Mouse (Mus musculus) induced T-regulatory cell, adult 2 months (primary cell): ENCODE measurements around the gene Tagln2.
A peak's percentile ranks its signal among the peaks of the same experiment; 100 is the strongest.

ENCODE experiments used
- DNase-seq: peaks from one replicate; pipeline ENCODE4 v3.0.0-alpha.2; 2012; ENCODE audit warnings: low read depth

Tagln2 gene

DNA sequence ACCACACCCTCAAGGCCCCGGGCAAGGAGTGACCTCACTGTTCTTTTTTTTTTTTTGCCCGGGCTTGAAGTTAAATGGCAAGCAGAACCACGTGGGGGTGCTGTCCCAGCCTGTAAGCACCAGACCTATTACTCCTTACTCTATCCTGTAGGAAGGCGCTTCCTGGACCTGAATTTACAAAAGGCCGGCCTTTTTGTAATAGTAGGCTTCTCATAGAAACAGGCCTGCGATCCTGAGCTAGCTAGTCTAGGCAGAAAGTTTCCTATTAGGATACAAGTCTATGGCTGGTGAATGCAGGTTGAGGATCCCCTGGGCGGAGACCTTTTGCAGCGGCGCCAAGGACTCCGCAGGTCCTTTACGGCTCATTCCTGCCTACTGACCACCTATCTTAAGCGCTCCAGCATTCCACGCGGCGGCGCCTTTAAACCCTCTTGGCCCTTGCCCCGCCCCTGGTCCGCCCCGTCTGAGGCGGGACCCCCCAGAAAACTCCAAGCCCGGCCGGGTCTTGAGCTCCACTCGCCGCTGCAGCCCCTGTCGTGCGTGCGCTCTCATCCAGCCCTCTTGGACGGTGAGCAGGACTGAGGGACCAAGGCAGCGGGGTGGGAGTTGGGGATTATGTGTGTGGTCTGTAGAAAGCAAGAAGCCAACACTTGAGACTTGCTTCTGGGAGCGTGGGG lies at the start of gene Tagln2:
Tagln2 (plus strand) TSS at position 283 of the 677 bp plus-strand sequence.
- DNase-seq = peak; percentile 79

DNA sequence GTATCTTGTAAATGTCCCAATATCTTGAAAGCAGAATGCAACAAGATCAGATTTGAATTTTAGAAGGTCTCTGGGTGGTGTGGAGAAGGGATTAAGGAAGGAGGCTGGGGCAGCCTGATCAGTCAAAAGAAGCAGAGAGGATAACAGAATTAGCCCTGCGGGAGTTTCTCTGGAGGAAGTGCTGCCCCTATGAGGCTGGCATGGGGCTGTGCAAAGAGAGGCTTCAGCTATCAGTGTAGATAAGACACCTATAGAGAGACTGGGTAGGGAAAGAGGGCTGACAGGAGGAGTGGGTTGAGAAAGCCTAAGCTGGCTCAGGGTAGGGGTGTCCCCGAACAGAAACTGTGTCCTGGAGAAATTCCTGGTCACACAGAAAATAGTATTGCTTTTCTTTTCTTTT lies 49.6 kb upstream of the Tagln2 start:
- DNase-seq = no peak

DNA sequence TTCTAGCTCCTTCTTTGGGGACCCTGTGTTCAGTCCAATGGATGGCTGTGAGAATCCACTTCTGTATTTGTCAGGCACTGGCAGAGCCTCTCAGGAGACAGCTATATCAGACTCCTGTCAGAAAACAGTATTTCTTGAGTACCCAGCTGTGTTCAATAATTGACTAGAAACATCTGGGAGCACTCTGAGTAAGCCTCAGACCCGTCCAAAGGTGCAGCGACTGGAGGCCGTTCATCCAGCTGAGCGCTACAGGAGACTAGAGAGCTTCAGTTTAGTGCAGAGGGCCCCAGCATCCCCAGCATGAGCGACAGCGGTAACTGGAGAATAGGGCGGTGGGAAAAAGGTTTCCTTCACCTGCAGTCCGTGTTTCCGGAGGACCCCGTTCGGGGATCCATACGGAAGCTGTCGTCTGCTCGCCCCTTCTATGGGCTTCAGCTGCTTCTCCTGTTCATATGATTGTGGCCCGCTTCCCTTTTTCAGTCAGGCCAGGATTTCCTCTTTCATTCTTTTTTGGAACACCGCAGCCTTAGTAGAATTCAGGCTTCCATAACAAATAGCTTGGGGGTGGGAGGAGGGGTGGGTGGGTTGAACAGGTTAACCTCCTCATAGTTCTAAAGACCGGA lies 48.9 kb upstream of the Tagln2 start:
- DNase-seq = no peak

DNA sequence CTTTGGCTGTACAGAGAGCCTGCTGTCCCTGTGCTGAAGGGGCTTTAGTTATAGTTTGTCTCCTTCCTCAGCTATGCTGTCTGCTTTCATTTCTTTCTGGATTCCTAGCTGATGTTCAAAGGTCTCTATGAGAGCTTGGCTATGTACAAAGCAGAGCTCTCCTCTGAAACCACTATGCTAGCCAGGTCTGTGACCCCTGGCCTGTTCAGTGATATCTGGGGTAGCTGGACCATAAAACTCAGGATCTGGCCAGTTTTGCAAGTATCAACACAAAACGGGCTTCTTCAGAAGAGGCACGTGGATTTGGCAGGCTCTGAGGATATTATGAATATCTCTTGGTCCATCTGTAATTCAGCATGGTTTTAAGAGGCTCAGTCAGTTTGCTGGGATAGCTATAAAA lies 46.9 kb upstream of the Tagln2 start:
- DNase-seq = no peak

DNA sequence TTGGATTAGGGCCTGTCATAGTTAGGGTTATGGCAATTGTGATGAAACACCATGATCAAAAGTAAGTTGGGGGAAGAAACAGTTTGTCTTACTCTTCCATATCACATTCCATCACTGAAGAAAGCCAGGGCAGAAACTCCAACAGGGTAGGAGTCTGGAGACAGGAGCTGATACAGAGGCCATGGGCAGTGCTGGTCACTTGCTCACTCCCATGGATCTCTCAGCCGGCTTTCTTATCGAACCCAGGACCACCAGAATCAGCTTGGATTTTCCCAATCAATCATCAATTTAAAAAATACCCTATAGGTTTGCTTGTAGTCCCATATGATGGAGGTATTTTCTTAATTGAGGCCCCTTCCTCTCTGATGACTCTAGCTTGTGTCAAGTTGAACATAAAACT lies 46.0 kb upstream of the Tagln2 start:
- no peak for DNase-seq

DNA sequence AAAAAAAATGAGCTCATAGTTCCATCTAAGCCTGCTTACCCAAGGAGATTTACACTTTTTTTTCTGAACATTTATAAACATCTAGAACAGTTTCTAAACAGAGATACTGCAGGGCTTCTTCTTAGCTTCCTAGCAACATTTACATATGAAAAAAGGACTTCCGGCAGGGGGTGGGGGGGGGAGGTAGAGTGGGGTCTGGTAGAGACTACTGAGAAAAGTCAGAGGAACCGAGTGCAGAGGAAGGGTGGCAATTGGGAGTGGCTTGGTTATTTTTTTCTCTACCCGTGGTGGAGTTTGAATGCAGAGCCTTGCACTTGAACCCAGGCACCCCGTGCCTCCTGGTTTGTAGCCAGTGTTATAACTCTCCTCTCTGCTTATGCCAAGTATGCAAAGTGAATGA lies 44.4 kb upstream of the Tagln2 start:
- DNase-seq = peak; percentile 49

DNA sequence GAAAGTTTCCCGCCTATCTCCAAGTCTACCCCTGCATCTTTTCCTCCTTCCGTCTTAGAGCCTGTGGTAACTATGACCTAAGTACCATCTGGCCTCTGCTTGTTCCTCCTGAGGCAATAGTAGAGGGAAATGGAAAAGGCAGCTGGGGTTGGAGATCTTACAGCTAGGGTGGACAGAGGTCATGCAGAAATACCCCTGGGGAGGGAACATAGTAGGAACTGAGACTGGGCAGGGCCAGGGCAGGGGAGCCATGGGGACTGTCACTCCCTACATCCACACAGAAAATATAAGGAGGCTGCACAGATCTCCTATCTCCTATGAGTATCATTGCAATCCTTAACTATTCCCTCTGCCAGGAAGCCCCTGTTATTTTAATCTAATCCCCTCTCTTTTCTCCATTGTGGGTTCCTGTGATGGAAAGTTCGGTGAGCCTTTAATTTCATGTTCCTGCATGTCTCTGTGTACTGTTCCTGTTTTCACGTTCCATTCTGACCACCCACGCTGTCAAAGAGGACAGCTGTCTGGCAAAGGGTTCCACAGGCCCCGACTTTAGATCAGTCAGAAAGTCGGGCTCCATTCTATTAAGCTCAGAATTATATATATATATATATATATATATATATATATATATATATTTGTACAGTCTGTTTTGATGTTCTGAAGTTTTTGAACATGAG lies 43.7 kb upstream of the Tagln2 start:
- no peak for DNase-seq

DNA sequence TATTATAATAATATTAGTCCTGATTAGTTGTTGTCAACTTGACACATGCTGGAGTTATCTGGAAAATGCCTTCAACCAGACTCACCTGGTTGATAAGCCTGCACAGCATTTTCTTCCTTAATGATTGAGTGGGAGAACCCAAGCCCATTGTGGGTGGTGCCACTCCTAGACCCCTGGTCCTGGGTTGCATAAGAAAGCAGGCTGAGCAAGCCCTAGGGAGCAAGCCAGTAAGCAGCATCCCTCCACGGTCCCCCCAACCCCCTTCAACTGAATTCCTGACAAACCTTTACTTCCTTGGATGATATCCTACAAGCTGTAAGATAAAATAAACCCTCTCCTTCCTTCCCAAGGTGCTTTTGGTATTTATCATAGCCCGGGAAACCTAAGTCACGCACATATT lies 42.7 kb upstream of the Tagln2 start:
- no peak for DNase-seq

DNA sequence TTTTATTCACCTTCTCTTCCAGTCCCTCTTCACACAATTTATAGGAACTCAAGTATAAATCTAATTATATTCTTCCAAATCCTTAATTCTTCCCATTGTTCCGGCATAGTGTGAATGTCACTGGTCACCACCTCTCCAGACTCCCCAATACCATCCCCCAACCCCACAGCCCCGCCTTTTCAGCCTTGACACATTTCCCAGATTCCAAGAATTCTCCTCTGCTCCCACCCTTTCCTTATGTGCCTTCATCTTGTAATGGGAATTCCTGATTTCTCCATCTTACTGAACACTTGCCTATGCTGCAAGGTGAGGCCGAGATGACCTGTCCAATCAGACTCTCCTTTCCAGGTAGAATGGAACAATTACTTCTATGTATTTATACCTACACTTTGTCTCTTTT lies 41.8 kb upstream of the Tagln2 start:
- no peak for DNase-seq

DNA sequence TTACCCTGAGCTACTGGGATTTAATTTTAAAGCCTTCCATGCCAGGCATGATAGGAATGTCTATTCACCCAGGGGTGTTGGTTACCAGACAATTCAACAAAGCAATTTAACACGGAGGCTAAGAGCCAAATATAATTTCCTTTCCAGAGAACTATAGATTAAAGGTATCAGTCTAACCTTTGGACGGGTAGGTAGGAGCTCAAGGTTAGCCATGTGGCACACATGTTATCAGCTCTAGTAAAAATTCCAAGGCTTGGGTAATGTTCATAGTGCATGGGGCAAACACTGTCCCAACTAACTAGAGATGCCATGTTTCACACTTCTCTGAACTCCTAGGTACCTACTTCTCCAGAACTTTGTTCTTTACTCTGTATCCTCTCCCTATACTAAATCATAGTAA lies 38.2 kb upstream of the Tagln2 start:
- DNase-seq = no peak

DNA sequence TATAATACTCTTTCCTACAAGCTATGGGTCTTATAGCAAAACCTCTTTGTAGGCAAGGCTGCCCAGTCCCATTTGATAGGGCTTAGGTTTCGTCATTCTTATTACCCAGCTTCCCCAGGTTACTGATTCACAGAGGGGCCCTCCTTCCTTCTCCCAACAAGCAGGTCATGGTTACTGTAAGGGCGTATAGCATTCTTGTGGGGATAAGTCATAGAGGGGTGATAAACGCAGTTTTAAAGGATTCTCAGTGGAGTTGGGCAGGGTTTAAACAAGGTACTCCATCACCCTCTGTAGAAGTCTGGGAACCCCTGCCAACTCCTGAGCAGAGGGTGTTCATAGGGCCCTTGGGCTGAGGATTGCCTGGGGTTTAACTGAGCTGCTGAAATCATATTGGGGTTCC lies 37.3 kb upstream of the Tagln2 start:
- no peak for DNase-seq

DNA sequence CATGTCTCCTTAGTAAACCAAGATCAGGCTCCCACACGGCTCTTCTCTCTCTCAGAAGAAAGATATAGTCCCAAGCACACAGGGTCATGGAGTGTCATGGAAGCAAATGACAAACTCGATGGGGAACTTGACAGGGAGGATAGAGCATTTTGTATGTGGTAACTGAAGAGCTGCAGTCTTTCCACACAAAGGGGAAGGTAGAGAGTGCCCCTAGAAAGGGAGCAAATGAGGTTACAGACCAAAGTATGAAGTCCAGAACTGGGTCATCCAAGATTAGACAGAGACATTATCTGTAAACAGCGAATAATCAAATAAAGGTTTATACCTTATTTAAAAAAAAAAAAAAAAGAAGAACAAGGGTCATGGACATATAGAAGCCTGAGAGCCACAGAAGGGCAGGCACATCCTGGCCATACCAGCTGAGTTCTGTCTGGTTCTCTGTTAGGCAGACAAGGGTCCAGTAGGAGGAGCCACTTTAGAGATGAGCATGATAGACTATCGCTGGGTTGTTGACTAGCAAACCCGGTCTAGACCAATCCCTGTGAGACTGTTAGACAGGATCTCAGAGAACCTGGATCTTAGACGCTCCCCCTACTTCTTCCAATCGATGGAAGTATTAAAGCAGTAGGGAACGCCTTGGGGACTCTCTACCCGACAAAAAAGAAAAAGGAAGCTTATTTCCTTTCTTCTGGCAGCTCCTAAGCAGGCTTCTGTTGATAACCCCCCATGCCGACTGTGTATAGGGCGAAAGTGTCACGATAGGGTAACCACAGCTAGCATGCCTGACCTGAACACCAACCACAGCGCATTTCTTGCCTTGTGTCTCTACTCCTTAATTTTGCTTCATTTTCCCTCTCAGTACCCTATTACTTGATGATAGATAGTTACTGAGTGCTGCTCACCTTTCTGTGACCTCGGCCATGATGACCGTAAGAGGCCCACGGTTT lies 36.2 kb upstream of the Tagln2 start:
- no peak for DNase-seq

DNA sequence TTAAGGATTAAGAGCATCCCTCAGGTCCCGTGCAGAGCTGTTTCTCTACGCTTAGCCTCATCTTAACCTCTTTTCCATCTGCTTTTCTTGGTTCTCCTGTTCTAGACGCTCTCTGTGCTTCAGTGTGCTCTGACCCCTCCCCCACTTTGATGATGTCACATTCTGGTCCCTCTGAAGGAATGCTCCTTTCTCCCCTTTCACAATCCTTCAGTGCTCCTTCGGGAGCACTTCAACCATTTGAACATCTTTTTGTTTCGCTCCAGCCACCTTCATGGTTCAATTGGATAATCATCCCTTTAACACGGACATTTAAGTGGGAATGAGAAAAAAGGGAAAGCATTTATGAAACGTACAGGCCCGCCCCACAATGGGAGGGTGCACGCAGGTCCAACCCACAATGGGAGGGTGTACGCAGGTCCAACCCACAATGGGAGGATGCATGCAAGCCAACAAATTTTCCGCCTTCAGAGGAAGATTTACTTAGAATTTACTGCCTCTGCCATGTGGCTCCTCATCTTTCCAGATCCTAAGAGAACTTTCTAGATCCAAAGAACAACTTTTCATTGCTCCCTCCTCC lies 31.5 kb upstream of the Tagln2 start:
- DNase-seq = no peak

DNA sequence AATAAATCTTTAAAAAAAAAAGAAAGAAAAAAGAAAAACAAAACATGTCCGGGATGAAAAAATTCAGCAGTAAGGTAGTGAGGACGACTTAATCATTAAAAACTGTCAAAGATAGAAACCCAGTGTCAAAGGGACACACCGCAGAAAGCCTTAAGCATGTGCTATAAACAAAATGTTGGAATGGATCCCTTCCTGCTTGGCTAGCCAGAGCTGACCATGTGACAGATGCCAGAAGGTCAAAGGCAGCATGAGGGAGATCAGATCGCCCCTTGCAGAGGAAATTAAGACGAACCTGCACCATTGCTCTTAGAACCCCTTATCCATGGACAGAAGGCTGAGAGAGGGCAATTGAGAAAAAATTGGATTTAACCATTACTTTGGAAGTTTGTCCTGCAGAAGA lies 30.5 kb upstream of the Tagln2 start:
- no peak for DNase-seq

DNA sequence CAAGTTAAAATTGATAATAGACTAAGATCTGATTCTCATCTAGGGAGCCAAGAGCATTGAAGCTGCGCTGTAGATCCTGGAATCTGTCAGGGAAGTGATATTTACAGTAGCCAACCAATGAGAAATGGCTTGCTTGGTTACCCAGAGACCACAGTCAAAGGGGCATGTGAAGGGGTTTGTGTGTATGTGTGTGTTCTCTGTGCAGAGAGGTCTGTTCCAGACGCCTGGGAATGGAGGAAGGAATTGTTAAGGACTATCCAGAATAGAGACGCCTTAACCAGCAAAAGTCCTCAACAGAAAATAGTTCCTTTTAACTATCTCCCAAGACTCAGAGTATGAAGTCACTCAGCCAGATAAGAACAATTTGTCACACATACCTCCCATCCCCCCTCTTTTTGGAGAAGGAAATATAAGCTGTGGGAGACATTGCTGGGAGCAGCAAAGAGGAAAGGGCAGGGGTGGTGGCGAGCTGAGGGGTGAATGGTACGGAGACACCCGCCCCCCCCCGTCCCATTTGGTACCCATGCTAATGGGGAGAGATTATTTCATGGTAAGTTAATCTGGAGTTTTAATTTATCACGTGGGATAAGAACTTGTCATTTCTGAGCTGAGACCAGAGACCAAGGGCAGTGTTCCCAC lies 29.9 kb upstream of the Tagln2 start:
- no peak for DNase-seq

DNA sequence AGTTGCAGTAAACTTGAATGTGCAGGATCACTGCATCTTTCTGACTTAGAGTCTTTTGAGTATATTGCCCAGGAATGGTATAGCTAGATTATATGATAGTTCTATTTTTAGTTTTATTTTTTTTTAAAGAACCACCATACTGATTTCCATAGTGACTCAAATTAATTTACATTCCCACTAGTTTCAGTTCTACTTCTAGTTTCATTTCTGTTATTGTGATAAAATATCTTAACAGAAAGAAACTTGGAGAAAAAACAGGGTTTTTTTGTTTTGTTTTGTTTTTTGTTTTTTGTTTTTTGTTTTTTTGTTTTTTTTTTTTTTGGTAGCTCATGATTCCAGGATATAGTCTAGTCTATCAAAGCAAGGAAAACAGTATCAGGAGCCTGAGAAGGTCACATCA lies 26.9 kb upstream of the Tagln2 start:
- no peak for DNase-seq

DNA sequence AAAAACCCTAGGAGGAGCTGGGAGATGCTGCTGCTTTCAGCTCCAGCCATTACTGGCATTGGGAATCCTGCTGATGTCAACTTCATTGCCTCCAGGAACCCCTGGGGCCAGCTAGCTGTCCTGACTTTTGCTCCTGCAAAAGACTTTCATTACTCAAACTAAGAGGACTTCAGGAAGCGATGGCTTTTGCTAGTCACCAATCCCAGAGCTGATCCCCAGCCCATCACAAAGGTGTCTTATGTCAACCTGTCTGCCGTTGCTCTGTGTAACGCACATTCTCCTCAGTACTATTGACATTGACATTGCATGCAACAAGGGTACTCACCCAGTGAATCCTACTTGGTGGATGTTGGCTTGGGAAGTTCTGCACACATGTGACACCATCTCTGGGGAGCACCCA lies 25.7 kb upstream of the Tagln2 start:
- DNase-seq = no peak

DNA sequence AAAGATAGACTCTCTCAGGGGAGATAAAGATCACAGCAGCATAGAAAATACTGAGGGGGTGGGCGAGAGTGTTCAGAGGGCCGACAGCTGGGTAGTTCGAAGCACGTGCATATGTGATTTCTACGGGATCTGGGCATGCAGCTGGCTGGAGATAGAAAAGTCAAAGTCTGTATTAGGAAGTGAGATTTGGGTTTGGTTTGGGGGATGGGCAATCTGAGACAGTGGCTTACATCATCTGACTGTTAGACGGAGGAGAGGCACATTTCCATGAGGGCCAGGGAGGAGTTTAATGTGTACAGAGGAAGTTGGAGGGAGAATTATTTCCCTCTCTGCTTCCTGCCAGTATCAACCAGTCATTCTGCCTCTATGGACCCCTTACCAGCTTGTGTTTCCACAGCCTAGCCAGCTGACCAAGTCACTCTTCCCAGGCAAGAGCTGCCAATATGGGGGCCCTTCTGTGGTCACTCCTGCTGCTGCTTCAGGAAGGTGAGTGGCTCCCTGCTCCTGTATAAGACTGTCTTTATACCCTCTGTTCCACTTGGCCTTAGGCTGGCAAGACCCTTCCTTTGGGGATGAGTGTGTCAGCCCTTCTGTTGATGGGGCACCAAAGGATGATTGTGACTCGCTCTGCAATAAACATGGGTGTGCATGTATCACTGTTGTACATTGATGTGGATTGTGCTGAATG lies 24.6 kb upstream of the Tagln2 start, which contains the start of gene Slamf9:
Slamf9 (plus strand) TSS at position 305 of the 688 bp plus-strand sequence.
- DNase-seq = no peak

DNA sequence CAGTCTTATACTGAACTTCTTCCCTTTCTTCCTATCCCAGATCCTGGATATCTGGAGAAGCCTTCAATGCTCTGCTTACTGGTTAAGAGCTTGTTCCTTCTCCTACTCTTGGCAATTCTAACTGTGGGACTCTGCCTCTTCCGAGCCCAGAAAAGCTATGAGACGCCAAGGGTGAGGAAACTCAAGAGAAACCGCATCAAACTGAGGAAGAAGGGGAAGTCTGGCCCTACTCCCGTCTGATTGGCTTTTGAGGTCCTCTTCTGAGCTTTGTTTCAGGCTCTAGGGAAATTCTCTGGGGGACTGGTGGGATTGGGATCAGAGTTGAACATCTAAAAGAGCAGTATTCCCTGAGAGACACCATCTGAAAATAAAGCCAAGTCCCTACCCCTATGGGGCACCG lies 21.8 kb upstream of the Tagln2 start:
- DNase-seq = no peak

DNA sequence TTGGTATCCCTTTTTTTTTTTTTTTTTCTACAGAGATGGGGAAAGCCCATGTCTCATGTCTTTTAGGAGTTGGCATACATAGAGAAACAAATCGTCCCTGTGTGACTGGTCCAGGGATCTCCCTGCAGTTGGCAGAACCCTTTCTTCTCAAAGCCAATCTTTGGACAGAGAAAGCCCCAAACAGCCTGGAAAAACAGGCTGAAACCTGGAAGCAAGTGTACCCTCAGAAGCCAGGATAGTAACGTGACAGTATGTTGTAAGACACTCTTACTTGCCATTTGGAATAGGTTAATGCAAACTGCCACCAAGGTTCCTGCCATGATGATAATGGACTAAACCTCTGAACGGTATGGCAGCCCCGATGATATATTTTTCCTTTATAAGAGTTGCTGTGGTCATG lies 19.5 kb upstream of the Tagln2 start:
- no peak for DNase-seq

DNA sequence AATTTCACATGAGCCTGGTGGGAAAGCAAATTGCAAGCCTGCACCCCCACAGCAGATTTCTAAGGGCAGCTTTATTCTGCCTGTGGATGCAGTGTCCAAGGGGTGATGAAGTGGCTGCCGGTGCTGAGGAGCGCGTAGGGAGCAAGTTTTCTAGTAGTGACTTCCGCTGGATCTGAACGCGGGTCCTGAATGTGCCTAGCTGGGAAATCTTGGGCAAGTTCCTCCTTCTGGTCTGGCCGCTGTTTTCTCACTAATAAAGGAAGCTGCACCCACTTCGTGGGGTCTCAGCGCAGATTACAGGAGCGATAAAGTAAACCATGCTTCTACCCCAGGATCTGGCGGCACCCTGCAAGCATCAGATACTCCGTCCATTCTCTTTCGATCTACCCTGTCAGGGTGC lies 18.7 kb upstream of the Tagln2 start:
- DNase-seq = no peak
